Mouse (Mus musculus): ENCODE results near the gene Gm48551. TPM values are rescaled to one million over a fixed set of nuclear protein-coding genes. Genes with fewer than 3 reads are reported as not detected.

Gm48551 gene
- polyA plus RNA-seq, 1 experiment from 2014 or later, result 2.6 TPM

DNA sequence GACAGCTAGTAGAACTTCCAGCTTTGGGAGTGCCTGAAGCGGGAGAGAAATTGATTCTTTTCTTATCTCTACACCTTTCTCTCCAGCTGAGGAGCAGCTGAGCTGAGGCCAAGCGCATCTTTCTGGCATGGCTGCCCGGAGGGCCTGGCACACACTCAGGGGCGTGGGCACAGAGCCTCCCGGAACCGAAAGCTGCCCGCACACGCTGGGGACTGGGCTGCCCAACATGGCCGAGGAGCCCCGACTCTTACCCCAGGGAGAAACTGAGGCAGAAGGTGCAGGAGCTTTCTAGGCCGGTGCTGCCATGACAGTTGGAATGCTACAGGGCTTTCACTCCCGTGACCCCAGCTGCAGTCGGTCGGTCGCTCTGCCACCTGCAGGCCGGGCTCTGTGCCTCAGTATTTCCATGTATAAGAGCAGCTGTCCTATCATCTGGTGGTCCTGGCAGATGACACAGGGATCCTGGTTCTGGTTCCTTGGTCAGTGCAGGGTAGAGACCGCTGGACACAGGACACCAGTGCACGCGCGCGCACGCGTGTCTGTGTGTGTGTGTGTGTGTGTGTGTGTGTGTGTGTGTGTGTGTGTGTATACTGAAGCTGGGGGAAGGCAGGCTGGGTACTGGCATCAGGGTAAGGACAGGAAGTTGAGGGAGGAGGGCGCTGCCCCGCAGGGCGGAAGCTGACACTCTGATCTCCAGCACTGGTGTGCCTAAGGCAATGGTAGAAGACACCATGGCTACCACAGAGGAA, 49.4 kb downstream of the Gm48551 start:
- H3K9me3 ChIP-seq (replicated peaks; ENCODE audit: control insufficient read depth, low read length), result no peaks in the 10 kb centered on the region
- no peak overlapping the region for H3K27ac ChIP-seq (ENCODE audit: low read length)
- H3K4me3 ChIP-seq (ENCODE audit: low read length), result no peak overlapping the region
- 71% methylated on average over 26 of the region's 26 CpGs for WGBS
- H3K9ac ChIP-seq (ENCODE audit: low read length), result peak overlapping the region; percentile 35
- no peaks in the 10 kb centered on the region for H3K36me3 ChIP-seq (ENCODE audit: control insufficient read depth, insufficient read depth)
- no peaks in the 10 kb centered on the region for H3K27me3 ChIP-seq (ENCODE audit: control insufficient read depth, insufficient read depth, low read length)
- H3K4me2 ChIP-seq (ENCODE audit: low read depth, low read length), result no peak overlapping the region; the same call in 1 of the 2 replicates
- H3K4me1 ChIP-seq (ENCODE audit: control insufficient read depth, insufficient read depth, low read length), result peaks cover 42% of the 10 kb centered on the region
- no peak for ATAC-seq (replicated peaks; ENCODE audit: extremely low read depth, insufficient read depth, low FRiP score)

DNA sequence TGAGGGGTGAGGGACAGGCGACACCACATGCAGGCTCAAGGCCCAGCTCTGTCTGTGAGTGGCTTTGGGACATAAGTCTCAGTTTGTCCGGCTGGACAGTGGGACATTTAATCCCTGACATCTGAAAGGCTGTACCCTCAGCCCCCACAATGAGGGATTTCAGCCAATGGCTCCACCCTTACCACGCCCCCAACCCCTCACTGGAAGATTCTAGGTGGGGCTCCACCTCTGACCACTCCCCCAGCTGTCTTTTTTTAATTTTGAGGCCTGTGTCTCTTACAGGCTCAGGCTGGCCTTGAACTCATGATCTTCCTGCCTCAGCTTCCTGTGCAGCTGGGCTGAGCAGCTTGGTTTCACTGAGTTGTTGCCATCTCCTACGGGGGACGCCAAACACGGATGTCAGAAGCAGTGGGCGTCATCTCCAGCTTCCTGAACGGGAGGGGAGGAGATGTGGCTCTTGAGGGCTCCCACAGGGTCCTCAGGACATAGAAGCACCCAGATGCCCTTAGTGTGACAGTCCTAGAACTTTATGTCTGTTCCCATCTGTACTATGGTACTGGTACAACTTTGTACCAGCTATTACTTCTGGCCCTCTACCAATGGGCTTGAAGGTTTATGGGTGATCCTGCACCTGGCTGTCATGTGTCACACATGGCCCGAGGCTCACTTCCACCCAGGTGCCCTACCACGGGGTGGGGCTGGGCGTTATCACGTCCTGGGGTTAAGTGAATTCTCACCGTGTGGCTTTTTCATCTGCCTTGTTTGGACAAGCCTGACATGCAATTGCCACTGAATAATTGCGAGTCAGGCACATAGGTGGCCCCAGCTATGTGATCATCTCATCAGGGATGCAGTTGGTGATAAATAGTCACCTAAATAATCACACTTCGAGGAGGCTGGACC, 50.3 kb downstream of the Gm48551 start:
- H3K36me3 ChIP-seq (ENCODE audit: control insufficient read depth, insufficient read depth), result no peaks in the 10 kb centered on the region
- WGBS, result 51% methylated on average over 15 of the region's 15 CpGs

GRCm38 (mm10) chr10:81435436-81435835, 51.2 kb downstream of the Gm48551 start:
- peaks cover 33% of the 10 kb centered on the region for H3K4me1 ChIP-seq (ENCODE audit: control insufficient read depth, insufficient read depth, low read length)
- 53% methylated on average over 3 of the region's 3 CpGs for WGBS
- H3K27me3 ChIP-seq (ENCODE audit: control insufficient read depth, insufficient read depth, low read length), result no peaks in the 10 kb centered on the region
- no peak; the same call in 1 of the 2 replicates for ATAC-seq (replicated peaks; ENCODE audit: extremely low read depth, insufficient read depth, low FRiP score)
- peak overlapping the region; percentile 22; the same call in 1 of the 2 replicates for H3K9ac ChIP-seq (ENCODE audit: low read length)
- peak overlapping the region; percentile 69 for H3K27ac ChIP-seq (ENCODE audit: low read length)
- no peak overlapping the region; the same call in 1 of the 2 replicates for H3K4me2 ChIP-seq (ENCODE audit: low read depth, low read length)
- no peaks in the 10 kb centered on the region for H3K36me3 ChIP-seq (ENCODE audit: control insufficient read depth, insufficient read depth)
- no peaks in the 10 kb centered on the region for H3K9me3 ChIP-seq (replicated peaks; ENCODE audit: control insufficient read depth, low read length)
- H3K4me3 ChIP-seq (ENCODE audit: low read length), result no peak overlapping the region

More for the DNA sequence above, 50.3 kb downstream of the Gm48551 start:
- peaks cover 35% of the 10 kb centered on the region for H3K4me1 ChIP-seq (ENCODE audit: control insufficient read depth, insufficient read depth, low read length)
- H3K4me2 ChIP-seq (ENCODE audit: low read depth, low read length), result no peak overlapping the region
- peak overlapping the region; percentile 69 for H3K27ac ChIP-seq (ENCODE audit: low read length)
- no peak overlapping the region for H3K4me3 ChIP-seq (ENCODE audit: low read length)
- no peaks in the 10 kb centered on the region for H3K27me3 ChIP-seq (ENCODE audit: control insufficient read depth, insufficient read depth, low read length)
- H3K9ac ChIP-seq (ENCODE audit: low read length), result peak overlapping the region; percentile 22; the same call in 1 of the 2 replicates
- no peak for ATAC-seq (replicated peaks; ENCODE audit: extremely low read depth, insufficient read depth, low FRiP score)
- no peaks in the 10 kb centered on the region for H3K9me3 ChIP-seq (replicated peaks; ENCODE audit: control insufficient read depth, low read length)

- Histone ChIP-seq H3K4me2 (ENCODE audit: low read depth, low read length) (no peak overlapping the region), H3K9ac (ENCODE audit: low read length) (no peak overlapping the region), H3K4me1 (ENCODE audit: control insufficient read depth, insufficient read depth, low read length) (no peaks in the 10 kb centered on the region), H3K27me3 (ENCODE audit: control insufficient read depth, insufficient read depth, low read length) (0 out of 2 replicates have a peak, but pooled peaks cover 2% of the 10 kb centered on the region), H3K27ac (ENCODE audit: low read length) (no peak overlapping the region), H3K4me3 (ENCODE audit: low read length) (no peak overlapping the region), H3K36me3 (ENCODE audit: control insufficient read depth, insufficient read depth) (no peaks in the 10 kb centered on the region), H3K9me3 (replicated peaks; ENCODE audit: control insufficient read depth, low read length) (no peaks in the 10 kb centered on the region)
- ATAC-seq (replicated peaks; ENCODE audit: extremely low read depth, insufficient read depth, low FRiP score), result no peak
Observed at GRCm38 (mm10) chr10:81441019-81441418, 56.8 kb downstream of the Gm48551 start.

Small RNAs within 50 kb of the gene (microRNA-seq; reads per million reads assigned to microRNA genes)
- 1.4 reads per million for gene Mir1191b
- gene Mir6913, result not detected

Other genes with a start within 250 kb of the Gm48551 start
- 25.5 and 30.1 TPM in 2 replicates for gene Zbtb7a, start 249.2 kb upstream of the Gm48551 start, polyA plus RNA-seq (2015; fragmentation: Nextera tagmentation; extraction: Ambion mirVana)
- gene Pias4, start 216.5 kb upstream of the Gm48551 start, polyA plus RNA-seq (2015; fragmentation: Nextera tagmentation; extraction: Ambion mirVana), result 34.7 and 37.5 TPM in 2 replicates
- 435 and 443 TPM in 2 replicates for gene Eef2, start 207.8 kb upstream of the Gm48551 start, polyA plus RNA-seq (2015; fragmentation: Nextera tagmentation; extraction: Ambion mirVana)
- gene Dapk3, start 201.5 kb upstream of the Gm48551 start, polyA plus RNA-seq (2015; fragmentation: Nextera tagmentation; extraction: Ambion mirVana), result 33.9 and 40.2 TPM in 2 replicates
- gene 4930442H23Rik, start 200.6 kb upstream of the Gm48551 start, polyA plus RNA-seq (2015; fragmentation: Nextera tagmentation; extraction: Ambion mirVana), result 0.11 TPM in 2 replicates
- 11.9 and 14.6 TPM in 2 replicates for gene Nmrk2, start 182.4 kb upstream of the Gm48551 start, polyA plus RNA-seq (2015; fragmentation: Nextera tagmentation; extraction: Ambion mirVana)
- gene Atcay, start 153.6 kb upstream of the Gm48551 start, polyA plus RNA-seq (2015; fragmentation: Nextera tagmentation; extraction: Ambion mirVana), result 0.31 and 0.33 TPM in 2 replicates
- gene Zfr2, start 151.3 kb upstream of the Gm48551 start, polyA plus RNA-seq (2015; fragmentation: Nextera tagmentation; extraction: Ambion mirVana), result 5.0 and 6.2 TPM in 2 replicates
- gene Matk, start 131.5 kb upstream of the Gm48551 start, polyA plus RNA-seq (2015; fragmentation: Nextera tagmentation; extraction: Ambion mirVana), result 2.6 and 2.7 TPM in 2 replicates
- 230 TPM in 2 replicates for gene Mrpl54, start 117.5 kb upstream of the Gm48551 start, polyA plus RNA-seq (2015; fragmentation: Nextera tagmentation; extraction: Ambion mirVana)
- gene Apba3, start 117.5 kb upstream of the Gm48551 start, polyA plus RNA-seq (2015; fragmentation: Nextera tagmentation; extraction: Ambion mirVana), result 62.7 and 63.0 TPM in 2 replicates
- 4.7 and 5.3 TPM in 2 replicates for gene Tjp3, start 92.9 kb upstream of the Gm48551 start, polyA plus RNA-seq (2015; fragmentation: Nextera tagmentation; extraction: Ambion mirVana)
- gene Pip5k1c, start 91.5 kb upstream of the Gm48551 start, polyA plus RNA-seq (2015; fragmentation: Nextera tagmentation; extraction: Ambion mirVana), result 31.3 and 33.2 TPM in 2 replicates
- 28.1 and 29.6 TPM in 2 replicates for gene Cactin, start 63.4 kb upstream of the Gm48551 start, polyA plus RNA-seq (2015; fragmentation: Nextera tagmentation; extraction: Ambion mirVana)
- gene Tbxa2r, start 55.7 kb upstream of the Gm48551 start, polyA plus RNA-seq (2015; fragmentation: Nextera tagmentation; extraction: Ambion mirVana), result 15.2 and 16.3 TPM in 2 replicates
- 0.08 and 0.11 TPM in 2 replicates for gene Gipc3, start 41.2 kb upstream of the Gm48551 start, polyA plus RNA-seq (2015; fragmentation: Nextera tagmentation; extraction: Ambion mirVana)
- 86.5 and 86.8 TPM in 2 replicates for gene Hmg20b, start 34.0 kb upstream of the Gm48551 start, polyA plus RNA-seq (2015; fragmentation: Nextera tagmentation; extraction: Ambion mirVana)
- gene Mfsd12, start 27.0 kb upstream of the Gm48551 start, polyA plus RNA-seq (2015; fragmentation: Nextera tagmentation; extraction: Ambion mirVana), result 16.5 and 17.6 TPM in 2 replicates
- gene 4930404N11Rik, start 18.6 kb upstream of the Gm48551 start, polyA plus RNA-seq (2015; fragmentation: Nextera tagmentation; extraction: Ambion mirVana), result 1.8 and 1.9 TPM in 2 replicates
- gene Fzr1, start 6.0 kb upstream of the Gm48551 start, polyA plus RNA-seq (2015; fragmentation: Nextera tagmentation; extraction: Ambion mirVana), result 74.6 and 82.8 TPM in 2 replicates
- 83.4 and 86.2 TPM in 2 replicates for gene Dohh, start within 50 bp of the Gm48551 start, polyA plus RNA-seq (2015; fragmentation: Nextera tagmentation; extraction: Ambion mirVana)
- gene Gm48552, start 4.5 kb downstream of the Gm48551 start, polyA plus RNA-seq (2015; fragmentation: Nextera tagmentation; extraction: Ambion mirVana), result 0.55 and 0.83 TPM in 2 replicates
- gene Smim24, start 8.6 kb downstream of the Gm48551 start, polyA plus RNA-seq (2015; fragmentation: Nextera tagmentation; extraction: Ambion mirVana), result 5.0 and 9.2 TPM in 2 replicates
- 54.7 and 61.1 TPM in 2 replicates for gene Nfic, start 71.2 kb downstream of the Gm48551 start, polyA plus RNA-seq (2015; fragmentation: Nextera tagmentation; extraction: Ambion mirVana)
- 0.24 TPM in 2 replicates for gene Celf5, start 98.2 kb downstream of the Gm48551 start, polyA plus RNA-seq (2015; fragmentation: Nextera tagmentation; extraction: Ambion mirVana)
- 55.7 and 59.8 TPM in 2 replicates for gene Ncln, start 111.9 kb downstream of the Gm48551 start, polyA plus RNA-seq (2015; fragmentation: Nextera tagmentation; extraction: Ambion mirVana)
- gene S1pr4, start 115.7 kb downstream of the Gm48551 start, polyA plus RNA-seq (2015; fragmentation: Nextera tagmentation; extraction: Ambion mirVana), result 1.5 and 2.1 TPM in 2 replicates
- gene Gna15, start 139.8 kb downstream of the Gm48551 start, polyA plus RNA-seq (2015; fragmentation: Nextera tagmentation; extraction: Ambion mirVana), result 1.1 and 1.3 TPM in 2 replicates
- 57.4 and 59.7 TPM in 2 replicates for gene Gna11, start 160.7 kb downstream of the Gm48551 start, polyA plus RNA-seq (2015; fragmentation: Nextera tagmentation; extraction: Ambion mirVana)
- gene Aes, start 175.0 kb downstream of the Gm48551 start, polyA plus RNA-seq (2015; fragmentation: Nextera tagmentation; extraction: Ambion mirVana), result 529 and 769 TPM in 2 replicates
- gene Tle2, start 190.1 kb downstream of the Gm48551 start, polyA plus RNA-seq (2015; fragmentation: Nextera tagmentation; extraction: Ambion mirVana), result 19.5 and 24.5 TPM in 2 replicates
- gene Tle6, start 216.6 kb downstream of the Gm48551 start, polyA plus RNA-seq (2015; fragmentation: Nextera tagmentation; extraction: Ambion mirVana), result 29.6 and 31.0 TPM in 2 replicates
- 1.2 TPM in 2 replicates for gene BC025920, start 221.8 kb downstream of the Gm48551 start, polyA plus RNA-seq (2015; fragmentation: Nextera tagmentation; extraction: Ambion mirVana)
- gene Sirt6, start 243.3 kb downstream of the Gm48551 start, polyA plus RNA-seq (2015; fragmentation: Nextera tagmentation; extraction: Ambion mirVana), result 22.9 and 26.0 TPM in 2 replicates
- gene Ankrd24, start 244.1 kb downstream of the Gm48551 start, polyA plus RNA-seq (2015; fragmentation: Nextera tagmentation; extraction: Ambion mirVana), result 14.6 and 14.8 TPM in 2 replicates